Mouse (Mus musculus): ENCODE measurements at regions not wholly inside any gene's neighbourhood (a gene's known extent, or its start where the extent isn't known, plus 50 kb on each side); places are given as distances from the start of the nearest gene placed in this dataset.

DNA sequence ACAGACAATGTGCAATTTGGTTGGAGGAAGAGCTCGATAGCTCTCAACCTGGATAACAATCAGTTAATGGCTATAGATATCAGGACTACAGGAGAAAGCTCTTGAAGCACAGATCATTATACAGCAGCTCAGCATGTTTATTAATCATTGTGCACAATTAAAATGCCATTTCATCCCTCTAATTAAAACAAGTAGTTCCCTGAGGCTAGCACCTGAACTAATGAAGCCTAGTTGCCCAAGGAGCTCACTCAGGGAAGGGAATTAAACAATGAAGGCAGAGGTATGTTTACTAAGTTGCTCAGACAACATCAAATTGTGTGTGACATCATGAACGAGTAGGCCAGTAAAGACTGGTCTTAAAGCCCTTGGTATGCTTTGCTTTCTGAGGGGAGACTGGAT lies 210.3 kb upstream of the Etaa1 start:
- no peak for DNase-seq

DNA sequence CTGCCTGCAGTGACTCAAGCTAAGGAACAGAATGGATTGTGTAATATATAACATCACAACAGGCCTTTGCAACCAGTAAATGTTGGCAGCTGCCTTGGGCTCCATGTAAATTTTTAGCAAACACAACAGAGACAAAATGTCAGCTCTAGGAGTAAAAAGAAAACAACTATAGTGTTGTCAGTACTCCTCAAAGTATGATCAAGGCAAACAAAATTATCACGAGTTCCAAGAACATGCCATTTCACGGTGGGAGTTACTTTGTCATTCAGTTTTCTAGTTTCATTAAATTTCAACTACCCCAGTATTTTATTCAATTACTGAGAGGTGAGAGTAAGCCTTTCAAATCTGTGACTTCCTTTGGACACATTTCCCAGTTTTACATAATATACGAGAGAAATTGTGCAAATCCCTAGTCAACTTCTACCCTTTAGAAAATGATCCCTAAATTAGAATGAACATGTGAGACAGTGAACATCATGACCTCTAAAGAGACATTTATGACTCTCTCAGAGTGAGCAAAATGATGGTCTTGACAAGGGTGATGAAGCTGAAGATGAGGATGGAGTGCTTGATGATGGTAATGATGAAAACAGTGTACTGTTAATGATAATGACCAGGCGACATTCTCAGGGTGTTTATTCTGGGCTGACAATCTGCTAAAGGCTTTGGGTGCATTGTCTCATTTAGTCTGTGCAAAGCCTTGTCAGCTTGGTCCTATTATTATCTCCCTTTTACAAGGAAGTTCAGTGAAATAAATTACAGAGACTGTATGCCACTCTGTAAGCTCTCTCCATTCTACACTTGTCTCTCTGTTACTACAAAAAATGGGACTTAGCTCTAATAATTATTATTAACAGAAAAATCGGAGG lies 209.7 kb upstream of the Etaa1 start:
- no peak for DNase-seq

DNA sequence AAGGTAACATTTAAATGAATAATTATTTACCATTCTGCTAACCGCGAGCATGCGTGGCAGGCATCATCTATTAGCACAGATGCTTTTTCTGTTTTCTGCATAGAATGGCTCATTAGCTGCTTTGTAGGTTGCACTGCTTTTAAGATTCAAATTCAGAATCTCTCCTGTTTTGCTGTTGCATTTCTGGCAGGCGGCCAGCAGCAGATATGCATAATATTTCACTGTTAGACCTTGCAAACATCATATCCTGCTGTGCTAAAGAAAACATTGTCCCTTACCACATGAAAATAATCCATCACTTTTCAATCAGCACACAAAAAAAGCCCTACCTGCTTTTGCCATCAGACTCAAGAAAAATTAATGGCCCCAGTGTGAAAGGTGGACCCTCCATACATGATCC lies 202.8 kb upstream of the Etaa1 start:
- peak; percentile 50 for DNase-seq

DNA sequence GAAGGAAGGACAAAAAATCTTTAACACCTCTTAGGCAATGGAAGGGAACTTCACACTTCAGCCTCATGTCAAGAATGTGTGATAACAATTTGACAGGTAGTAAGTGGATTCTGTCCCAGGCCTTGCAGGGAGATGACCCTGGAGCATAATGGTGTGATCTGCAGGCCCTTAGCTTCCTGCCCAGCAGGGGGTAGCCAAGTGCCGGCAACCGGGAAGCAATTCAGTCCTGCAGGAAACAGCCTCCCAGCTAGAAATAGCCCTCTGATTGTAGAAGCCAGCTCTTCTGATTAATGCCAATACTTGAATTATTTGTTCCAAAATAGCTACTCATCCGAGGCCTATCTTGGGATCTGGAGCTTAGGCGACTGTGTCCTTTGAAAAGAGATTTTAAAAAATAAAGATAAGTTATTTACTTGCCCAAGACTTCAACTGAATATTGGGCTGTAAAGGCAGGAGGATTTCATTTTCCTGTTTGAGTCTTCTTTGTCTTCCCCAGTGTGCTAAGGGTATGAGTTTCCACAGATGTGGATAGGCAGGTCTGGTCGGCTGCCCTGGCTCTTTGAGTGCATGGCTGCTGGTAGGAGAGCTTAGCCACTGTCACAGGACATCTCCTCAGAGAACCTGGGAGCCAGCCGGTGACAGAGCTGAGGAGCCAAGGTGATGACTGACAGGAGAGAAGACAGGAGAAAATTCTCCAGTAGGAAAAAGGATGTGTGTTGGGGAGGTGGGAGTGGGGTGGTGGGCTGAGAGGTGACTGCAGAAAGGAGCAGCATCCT lies 198.3 kb upstream of the Etaa1 start:
- DNase-seq: peak; percentile 80

DNA sequence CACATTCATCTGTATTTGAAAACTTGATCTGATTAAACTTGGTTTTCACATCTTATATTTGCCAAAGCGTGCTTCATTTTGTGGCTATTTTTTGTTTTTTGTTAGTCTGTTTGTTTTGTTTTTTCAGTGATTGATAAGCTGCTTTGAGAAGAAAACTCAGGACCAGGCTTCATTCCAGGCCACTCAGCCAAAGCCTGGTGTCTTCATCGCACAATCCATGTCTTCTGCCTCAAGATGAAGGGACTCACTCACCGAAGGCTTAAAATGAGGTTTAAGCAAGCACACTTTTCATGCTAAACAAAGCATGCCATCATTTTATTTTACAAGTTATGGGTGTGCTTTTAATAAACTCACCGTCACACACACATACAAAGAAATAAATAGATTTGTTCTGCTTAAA lies 197.7 kb upstream of the Etaa1 start:
- DNase-seq: no peak

DNA sequence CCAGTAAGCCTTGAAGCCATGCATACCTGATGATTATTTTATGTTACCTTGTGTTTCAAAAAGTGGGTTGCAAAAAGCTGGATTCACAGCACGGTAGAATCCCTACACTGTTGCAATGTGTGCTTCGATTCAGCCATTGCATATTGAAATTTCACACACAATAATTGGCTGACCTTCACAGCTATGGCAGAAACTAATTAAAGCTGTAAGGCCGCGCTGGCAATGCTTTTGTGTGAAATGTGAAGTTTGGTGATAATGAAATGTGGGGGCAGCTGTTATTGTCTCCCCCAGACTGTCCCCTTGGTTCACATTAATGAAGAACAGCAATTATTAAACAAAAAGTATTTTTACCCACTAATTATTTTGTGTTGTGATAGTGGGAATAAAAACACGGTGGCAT lies 173.8 kb upstream of the Etaa1 start:
- DNase-seq: no peak

DNA sequence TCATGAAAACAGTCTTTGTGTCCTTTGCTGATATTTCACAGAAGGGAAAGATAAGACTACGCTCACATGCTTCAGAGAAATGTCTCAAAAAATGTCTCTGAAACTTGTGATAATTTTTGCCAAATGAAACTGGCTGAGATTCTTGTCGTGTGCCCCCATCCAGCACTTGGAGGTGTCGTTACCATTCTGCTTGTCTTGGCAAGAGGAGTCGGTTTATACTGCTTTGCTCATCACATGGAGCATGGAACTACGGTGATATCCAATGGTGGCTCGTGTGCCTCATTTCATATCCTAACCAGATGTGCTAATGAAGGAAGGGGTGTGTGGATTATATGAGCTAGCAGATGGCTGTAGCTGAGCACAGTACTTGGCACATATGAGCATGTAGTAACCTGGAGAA lies 169.4 kb upstream of the Etaa1 start:
- no peak for DNase-seq

DNA sequence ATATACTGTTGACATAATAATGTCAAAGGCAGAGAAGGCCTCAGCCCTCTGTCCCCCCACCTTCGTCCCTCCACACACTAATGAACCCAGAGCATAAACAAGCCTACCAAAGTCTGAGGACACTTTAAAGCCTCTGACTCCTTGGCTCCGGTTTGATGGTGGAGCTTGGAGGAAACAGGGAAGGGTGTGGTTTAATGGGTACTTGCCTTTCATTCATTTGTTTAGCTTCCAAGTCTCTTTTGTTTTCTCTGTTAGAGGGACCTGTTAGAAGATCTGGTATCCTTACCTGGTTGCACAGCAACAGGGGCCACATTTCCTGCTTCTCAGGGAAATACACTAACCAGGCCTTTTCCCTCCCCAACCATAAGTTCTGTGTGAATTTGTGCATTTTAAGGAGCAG lies 168.9 kb upstream of the Etaa1 start:
- no peak for DNase-seq

DNA sequence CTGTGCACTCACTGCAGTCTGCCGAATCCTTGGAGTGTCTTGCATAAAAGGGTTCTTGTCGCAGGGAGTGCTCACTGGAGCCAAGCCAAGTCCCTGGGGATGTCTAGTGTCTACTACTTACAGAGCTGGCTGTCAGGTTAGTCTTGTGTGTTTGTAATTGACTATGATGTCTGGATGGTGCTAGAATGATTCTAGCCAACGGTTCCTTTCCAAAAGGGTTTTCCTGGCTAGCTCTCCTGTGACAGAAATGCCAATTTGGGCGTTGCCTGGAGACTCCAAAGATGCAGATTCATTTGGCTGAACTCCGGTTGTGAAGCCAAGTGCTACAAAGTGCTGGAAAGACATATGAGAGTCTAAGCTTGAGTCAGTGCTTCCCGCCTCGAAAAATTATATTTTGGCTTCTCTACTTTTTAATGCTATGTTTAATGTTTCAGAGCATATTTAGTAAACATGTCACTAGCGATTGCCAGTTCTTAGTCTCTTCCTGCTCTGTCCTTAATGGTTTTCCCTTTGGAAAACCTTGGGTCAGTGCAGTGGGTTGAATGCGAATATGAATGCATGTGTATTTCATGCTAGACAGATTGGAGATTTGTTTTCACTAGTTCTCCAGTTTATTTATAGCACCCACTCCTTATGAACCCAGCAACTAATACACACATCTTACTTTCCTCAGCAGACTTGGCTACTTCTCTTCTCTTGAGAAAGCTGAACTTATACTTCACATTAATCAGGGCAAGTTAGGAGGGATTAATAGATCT lies 162.2 kb upstream of the Etaa1 start:
- DNase-seq: peak; percentile 18

DNA sequence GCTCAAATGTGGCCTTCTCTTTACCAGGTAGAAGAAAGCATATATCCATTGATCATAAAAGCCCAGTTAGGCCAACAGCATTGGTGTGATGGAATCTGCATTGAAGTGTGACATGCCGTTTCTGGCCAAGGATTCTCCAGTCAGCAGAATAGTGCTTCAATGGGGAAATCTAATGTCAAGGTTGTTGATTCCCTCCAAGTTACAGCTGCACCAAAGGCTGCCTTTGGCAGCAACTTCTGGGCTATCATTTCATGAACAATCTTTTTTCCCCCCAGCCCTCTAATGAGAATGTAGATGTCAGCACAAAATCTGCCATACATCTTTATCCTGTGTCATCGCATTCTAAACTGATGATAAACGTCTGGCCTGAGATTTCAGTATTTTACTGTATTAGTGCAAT lies 149.2 kb upstream of the Etaa1 start:
- no peak for DNase-seq

DNA sequence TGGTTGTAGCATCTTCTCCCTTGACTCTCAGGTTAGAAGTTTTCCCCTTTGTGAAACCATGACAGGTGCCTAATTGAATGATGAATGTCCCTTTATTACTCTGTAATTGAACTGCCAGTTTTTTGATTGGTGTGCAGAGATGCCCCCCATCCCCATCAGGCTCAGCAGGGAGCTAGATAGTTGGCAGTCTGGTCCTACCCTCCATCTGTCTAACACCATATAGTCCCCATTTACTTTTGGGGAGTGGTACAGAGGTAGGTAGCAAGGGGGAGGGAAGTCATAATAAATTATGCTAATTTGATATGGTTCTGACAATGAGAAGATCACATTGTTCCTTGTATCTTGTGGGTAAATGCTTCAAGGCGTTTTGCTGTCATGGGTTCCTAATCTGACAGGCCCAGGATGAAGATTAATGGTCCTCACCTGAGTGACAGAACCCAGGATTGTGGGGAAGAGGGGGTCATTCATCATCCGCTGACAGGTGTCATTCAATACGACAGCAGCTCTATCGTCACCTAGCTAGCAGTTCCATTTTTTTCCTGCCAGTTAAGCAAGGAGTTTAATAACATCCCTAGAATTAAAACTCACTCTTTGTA lies 122.3 kb upstream of the Etaa1 start:
- no peak for DNase-seq

DNA sequence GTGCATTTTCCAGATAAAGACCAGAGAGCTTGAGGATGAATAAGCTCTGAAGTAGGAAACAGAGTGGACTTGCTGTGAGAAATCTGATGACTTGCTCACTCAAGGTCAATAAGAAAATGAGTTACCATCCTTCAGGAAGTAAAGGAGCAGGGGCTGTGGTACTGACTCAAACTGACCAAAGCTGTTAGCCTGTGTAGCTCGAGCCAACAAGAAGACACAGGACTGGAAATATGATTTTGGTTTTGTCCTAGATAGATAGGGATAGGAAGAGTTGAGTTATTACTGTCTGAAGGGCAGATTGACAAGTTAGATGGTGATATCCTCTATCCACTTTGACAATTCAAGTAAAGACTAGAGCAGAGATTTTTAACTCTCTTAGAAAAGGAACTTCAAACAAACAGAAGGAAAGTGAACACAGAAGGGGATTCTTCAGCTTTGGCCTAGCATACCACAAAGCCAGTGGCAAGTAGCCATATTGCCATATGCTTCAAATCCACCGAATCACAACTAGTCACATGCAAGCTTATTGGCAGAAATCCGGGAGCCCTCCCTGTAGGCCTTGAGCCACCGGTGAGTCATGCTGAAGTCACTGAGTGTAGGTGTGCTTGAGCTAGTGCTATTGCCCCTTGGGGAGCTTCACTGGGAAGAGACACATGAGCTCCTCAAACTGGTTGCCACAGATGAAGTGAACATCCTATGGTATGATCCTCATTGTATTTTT lies 117.1 kb upstream of the Etaa1 start:
- peak; percentile 33 for DNase-seq

DNA sequence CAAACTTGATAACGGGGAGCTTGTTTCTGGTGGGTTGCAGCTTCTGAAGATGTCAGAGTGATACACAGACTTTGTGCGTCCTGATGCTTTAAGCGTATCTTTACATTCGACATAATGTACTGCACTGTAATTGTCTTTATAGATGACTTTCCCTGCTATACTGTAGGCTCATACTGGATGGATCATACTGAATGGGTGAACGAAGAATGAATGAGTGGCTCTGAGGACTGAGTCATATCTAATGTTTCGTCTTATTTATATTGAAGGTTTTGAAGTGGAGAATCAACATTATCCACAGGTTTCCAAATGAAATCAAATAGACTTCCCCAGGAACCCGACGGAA lies 116.3 kb upstream of the Etaa1 start:
- no peak for DNase-seq

DNA sequence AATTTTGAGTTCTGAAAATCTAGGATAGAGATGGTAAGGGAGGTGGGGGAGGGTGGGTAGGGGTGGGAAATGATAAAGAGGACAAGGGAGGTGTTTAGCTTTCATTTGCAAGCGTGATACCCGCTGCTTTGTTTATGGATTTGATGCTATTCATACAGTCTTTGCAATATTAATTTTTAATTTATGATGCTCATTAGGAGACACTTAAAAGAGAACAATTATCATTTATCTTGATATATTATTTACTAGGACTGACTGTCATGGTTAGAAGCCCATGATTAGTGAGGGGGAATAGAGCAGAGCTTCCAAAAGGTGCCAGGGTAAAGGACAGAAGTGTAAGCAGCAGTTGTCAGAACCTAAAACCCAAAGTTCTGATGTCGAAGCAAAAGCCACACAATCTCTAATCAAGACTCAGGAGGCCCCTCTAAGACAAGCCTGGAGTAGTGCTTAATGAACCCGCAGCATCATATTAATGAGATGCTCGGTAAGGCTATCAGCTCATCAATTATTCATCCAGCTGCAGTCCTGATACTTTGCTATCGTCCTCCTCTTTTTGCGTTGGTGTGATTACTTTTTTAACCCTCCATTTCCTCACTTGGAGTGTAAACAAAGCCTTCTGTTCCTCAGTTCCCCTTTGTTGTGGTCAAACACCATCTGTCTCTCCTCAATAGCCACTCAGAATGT lies 115.8 kb upstream of the Etaa1 start:
- no peak for DNase-seq

DNA sequence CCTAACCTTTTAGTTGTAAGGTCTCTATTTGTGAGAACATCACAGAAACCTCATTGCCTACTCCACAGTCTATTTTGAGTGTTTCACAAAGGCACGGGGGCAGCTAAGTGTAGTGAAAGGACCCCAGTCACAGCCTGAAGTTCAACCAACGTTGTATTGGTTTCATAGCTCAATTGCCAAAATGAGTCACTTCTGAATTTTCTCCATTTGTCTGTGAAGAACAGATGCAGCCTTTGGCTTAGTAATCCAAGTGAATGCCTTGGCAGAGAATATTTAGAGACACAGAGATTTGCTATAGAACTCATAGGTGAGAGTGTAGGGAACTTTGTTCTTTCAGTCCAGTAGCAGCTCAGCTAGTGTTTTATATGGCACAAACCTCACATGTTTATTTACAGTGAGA lies 114.4 kb upstream of the Etaa1 start:
- no peak for DNase-seq

DNA sequence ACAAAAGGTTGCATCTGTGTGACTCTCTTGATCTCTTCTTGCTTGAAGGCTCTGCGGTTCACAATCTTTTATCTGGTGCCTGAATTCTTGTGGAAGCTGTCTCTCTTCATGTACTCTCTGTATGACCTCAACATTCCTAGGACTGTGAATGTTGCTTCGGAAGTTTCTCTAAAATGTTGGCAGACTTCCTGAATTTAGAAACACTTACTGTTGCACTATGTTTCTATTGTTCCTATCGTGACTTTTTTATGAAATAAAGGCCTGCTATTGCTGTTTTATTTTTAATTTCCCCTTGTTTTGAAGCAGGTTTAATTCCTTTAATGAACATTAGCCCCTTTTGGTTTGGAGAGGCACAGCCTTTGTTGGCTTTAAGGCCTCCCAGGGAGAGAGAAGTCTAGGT lies 114.0 kb upstream of the Etaa1 start:
- no peak for DNase-seq

DNA sequence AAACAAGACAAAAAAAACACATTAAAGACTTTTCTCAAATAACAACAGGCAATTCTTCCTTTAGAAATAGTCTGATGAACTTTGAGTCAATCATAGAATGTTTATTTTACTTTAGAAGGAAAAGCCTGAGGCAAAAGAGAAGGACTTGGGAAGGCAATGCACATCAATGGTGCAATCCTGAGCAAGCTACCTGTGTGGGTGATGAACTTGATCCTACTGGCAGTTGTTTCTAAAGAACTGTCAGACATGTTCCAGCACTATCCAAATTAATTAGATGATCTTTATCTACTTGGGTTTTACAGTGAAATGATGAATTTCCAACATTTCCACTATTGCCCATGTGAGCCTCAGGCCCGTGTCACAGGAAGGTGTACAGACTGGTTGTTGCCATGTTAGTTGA lies 87.9 kb upstream of the Etaa1 start:
- DNase-seq: no peak

DNA sequence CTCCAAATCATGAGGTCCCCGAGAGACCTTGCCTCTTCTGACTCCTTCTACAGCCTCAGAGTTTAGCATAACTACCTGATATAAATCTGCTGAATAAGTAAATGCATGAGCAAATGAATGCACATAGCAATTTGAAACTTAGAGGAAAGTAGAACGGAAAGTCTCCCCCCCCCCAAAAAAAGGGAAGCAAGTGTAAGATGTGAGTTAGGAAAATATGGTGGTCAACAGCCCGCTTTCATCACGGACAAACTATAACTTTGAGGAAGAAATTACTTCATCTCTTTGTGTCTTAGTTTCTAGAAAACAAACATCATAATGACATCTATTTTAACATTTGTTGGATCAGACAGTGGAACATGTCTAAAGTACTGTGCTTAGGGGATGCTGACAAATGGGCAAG lies 77.4 kb upstream of the Etaa1 start:
- no peak for DNase-seq

DNA sequence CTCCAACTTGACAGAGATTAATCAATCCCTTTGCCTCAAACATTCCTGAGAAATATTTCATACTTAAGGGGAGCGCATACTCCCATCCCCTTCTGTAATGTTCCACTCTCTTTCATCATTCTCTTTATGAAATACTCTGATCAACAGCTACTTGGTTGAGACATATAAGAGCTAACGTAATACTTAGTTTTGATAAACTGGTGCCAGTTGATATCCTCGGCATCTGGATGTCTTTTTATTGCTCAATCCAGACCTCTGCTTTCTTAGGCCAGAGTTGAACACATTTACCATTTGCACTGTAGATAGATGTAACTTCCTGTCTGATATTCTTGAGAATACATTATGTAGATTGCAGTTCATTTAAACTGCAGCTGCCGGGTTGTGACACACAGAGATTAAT lies 68.4 kb upstream of the Etaa1 start:
- DNase-seq: no peak

DNA sequence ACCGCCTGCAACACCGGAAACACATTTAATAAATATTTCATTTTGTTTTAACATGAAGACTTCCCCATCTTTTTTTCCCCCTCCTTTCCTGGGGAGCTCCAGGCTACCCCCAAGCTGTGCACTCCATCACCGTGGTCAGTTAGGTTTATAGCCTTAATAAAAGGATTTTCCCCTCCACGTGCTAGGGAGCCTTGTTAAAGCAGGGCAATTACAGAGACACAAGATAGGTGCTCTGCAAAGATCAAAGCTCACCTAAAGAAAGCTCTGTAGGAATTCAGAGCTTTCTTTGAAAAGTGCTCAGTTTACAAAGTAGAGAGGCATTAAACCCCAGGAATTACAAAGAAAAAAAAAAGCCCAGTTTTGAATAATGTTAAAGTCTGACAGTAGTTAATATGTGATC lies 61.6 kb upstream of the Etaa1 start:
- no peak for DNase-seq

DNA sequence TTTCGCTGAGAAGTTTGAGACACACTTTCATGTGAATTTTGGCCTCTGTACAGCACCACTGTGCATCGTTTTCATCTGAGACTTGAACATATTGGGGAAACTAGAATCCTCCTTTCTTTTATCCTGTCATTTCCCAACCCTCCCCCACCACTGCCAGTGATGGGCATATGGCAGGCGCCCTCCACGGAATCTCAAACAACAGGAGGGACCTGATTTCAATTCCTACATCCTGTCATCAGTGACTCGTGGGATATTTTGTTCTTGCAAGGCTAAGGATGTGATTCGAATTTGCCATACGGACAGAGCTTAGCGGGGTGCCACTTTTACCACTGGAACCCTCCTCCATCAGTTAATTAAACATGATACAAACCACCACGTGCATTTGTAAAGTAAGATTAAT lies 60.9 kb upstream of the Etaa1 start:
- DNase-seq: no peak

DNA sequence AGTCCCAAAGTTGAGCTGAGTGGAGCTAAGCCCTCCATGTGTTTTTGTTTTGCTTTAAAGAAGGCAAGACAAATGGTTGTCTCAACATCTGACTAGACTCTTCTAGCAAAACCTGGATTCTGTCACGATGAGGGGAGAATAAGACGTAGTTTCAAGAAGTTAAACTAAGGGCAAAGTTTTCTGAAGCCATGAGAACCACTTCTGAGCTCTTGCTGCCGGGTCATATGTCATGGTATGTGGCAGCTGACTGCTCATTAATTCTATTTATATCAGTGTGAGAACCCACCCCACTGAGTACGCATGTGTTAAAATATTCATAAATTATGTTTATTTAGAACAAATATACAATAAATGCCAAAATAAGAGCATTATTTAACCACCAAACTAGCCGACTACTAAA lies 58.4 kb upstream of the Etaa1 start:
- no peak for DNase-seq
